Mouse (Mus musculus) heart, embryonic 10.5 days (tissue): ENCODE measurements around the gene Zfp775. TPM values are rescaled to one million over a fixed set of nuclear protein-coding genes. Genes with fewer than 3 reads are reported as not detected.
"Not testable (repeated sequence)": the region's sequence is repeated elsewhere in the genome, so short reads cannot be mapped to it uniquely, and the experiment has no call there.

Experiments
- DNase-seq: peaks from one replicate; pipeline ENCODE4 v3.0.0-alpha.2; 2017; ENCODE audit warnings: low spot score
- H3K27ac ChIP-seq: fragments of 300-500 bp; sonication (generic); 2 replicates; pipeline ENCODE4 v1.5.1; 2016; ENCODE audit warnings: mild to moderate bottlenecking
- H3K27me3 ChIP-seq: fragments of 300-500 bp; sonication (generic); 2 replicates; pipeline ENCODE4 v1.6.1; 2016; ENCODE audit warnings: mild to moderate bottlenecking; ENCODE audit not compliant: poor library complexity, insufficient read depth, severe bottlenecking
- H3K36me3 ChIP-seq: fragments of 300-500 bp; sonication (generic); 2 replicates; pipeline ENCODE4 v1.6.1; 2016; ENCODE audit warnings: mild to moderate bottlenecking, moderate library complexity
- H3K4me1 ChIP-seq: fragments of 300-500 bp; sonication (generic); 2 replicates; pipeline ENCODE4 v1.6.1; 2016; ENCODE audit warnings: mild to moderate bottlenecking
- H3K4me3 ChIP-seq: fragments of 300-500 bp; sonication (generic); 2 replicates; pipeline ENCODE4 v1.5.1; 2016; ENCODE audit warnings: mild to moderate bottlenecking, moderate library complexity
- H3K9me3 ChIP-seq: fragments of 300-500 bp; sonication (generic); 2 replicates; pipeline ENCODE4 v1.6.1; 2016; ENCODE audit warnings: mild to moderate bottlenecking, moderate library complexity
- WGBS: fragments of 180-500 bp; shearing (Covaris S2); methylation state at CpG from one replicate; pipeline ENCODE4 v1.1.7; 2016; 5-methylcytosine and 5-hydroxymethylcytosine counted together
- polyA plus RNA-seq: library from polyadenylated mRNA; unstranded; fragments of >200 nt; fragmentation: Nextera tagmentation; extraction: Ambion mirVana; gene quantifications from 2 replicates; pipeline ENCODE4 v1.2.1, GENCODE M21; 2016

Gene Zfp775
- polyA plus RNA-seq, 1 experiment from 2014 or later, result 7.7 TPM

DNA sequence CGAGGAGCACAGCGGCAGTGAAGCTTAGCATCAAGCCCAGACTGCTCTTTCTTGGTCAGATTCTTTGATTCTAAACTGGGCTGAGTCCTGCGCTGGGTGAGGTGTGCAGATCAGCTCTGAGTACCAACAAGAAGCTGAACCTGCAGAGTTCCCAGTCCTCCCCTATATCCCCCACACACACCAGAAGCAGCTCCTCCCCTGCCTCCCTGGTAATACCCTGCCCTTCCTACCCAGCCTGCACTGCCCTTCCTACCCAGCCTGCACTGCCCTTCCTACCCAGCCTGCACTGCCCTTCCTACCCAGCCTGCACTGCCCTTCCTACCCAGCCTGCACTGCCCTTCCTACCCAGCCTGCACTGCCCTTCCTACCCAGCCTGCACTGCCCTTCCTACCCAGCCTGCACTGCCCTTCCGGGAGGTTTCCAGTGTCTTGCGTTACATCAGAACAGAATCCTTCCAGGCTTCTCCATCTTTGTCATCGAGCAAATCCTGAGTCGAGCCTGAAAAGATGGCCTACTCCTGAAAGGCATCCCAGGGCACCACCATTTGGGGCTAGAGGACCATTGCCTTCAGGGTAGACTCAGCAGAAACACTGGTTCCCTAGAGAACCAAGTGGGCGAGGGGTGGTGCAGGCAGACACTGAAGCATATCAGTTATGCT is 20.5 kb downstream of the Zfp775 start:
- H3K4me3 ChIP-seq, H3K4me1 ChIP-seq, H3K27ac ChIP-seq, DNase-seq, H3K9me3 ChIP-seq: not testable (repeated sequence)
- 89% methylated on average over 8 of the region's 8 CpGs for WGBS
- Histone ChIP-seq H3K36me3 (peaks cover 36% of the 10 kb centered on the region), H3K27me3 (peaks cover 17% of the 10 kb centered on the region)

- 41% methylated on average over 1 of the region's 1 CpGs for WGBS
Measured at GRCm38 (mm10) chr6:48623460-48623859, 21.6 kb downstream of the Zfp775 start.

GRCm38 (mm10) chr6:48626464-48626863 is 24.6 kb downstream of the Zfp775 start, which contains the start of gene AI854703:
TSS of gene AI854703 (plus strand) at chr6:48626764.
- peak within 1 kb of the TSS; percentile 67 for H3K4me3 ChIP-seq
- peaks cover 58% of the 10 kb centered on the region for H3K27me3 ChIP-seq
- no peaks in the 10 kb centered on the region for H3K9me3 ChIP-seq
- H3K27ac ChIP-seq, result peak within 1 kb of the TSS; percentile 73
- no peak for DNase-seq
- H3K36me3 ChIP-seq, result 0 out of 2 replicates have a peak, but pooled peaks cover 6% of the 10 kb centered on the region
- 26% methylated on average over 8 of the region's 8 CpGs for WGBS
- peaks cover 26% of the 10 kb centered on the region for H3K4me1 ChIP-seq

More at GRCm38 (mm10) chr6:48623460-48623859, 21.6 kb downstream of the Zfp775 start:
- peaks cover 12% of the 10 kb centered on the region for H3K4me1 ChIP-seq
- H3K36me3 ChIP-seq, result peaks cover 32% of the 10 kb centered on the region
- no peaks in the 10 kb centered on the region for H3K9me3 ChIP-seq
- H3K27ac ChIP-seq, result no peak overlapping the region
- peaks cover 28% of the 10 kb centered on the region for H3K27me3 ChIP-seq
- no peak for DNase-seq
- no peak overlapping the region for H3K4me3 ChIP-seq

DNA sequence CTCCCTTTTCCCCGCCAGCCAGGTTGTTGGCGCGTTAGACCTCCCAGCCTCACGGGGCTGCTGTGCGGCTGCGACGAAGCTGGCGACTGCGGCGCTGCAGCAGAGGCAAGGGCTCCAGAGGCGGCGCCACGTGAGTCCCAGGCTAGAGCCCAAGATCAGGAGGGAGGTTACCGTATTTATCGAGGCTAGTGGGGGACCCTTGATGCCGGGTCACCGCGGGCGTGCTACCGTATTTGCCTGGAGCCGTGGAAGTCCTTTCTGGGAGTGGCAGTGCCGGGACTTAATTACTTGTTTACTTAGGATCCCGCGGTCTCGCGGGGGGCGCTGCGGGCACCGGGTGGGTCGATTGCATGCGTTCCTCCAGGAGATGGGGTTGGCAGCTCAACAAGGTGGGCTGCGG is 25.1 kb downstream of the Zfp775 start:
- H3K4me3 ChIP-seq, result peak overlapping the region; percentile 67
- H3K36me3 ChIP-seq, result 0 out of 2 replicates have a peak, but pooled peaks cover under 1% of the 10 kb centered on the region
- peak overlapping the region; percentile 73 for H3K27ac ChIP-seq
- peaks cover 63% of the 10 kb centered on the region for H3K27me3 ChIP-seq
- no peaks in the 10 kb centered on the region for H3K9me3 ChIP-seq
- DNase-seq, result no peak
- peaks cover 26% of the 10 kb centered on the region for H3K4me1 ChIP-seq
- under 1% methylated on average over 32 of the region's 32 CpGs for WGBS

- H3K9me3 ChIP-seq, result no peaks in the 10 kb centered on the region
- no peak for DNase-seq
- H3K4me1 ChIP-seq, result peaks cover 26% of the 10 kb centered on the region
- H3K27ac ChIP-seq, result peak overlapping the region; percentile 73
- peak overlapping the region; percentile 67 for H3K4me3 ChIP-seq
- H3K27me3 ChIP-seq, result peaks cover 67% of the 10 kb centered on the region
- no peaks in the 10 kb centered on the region for H3K36me3 ChIP-seq
- WGBS, result 9% methylated on average over 7 of the region's 7 CpGs
Measured at GRCm38 (mm10) chr6:48627511-48627924, 25.7 kb downstream of the Zfp775 start.

DNA sequence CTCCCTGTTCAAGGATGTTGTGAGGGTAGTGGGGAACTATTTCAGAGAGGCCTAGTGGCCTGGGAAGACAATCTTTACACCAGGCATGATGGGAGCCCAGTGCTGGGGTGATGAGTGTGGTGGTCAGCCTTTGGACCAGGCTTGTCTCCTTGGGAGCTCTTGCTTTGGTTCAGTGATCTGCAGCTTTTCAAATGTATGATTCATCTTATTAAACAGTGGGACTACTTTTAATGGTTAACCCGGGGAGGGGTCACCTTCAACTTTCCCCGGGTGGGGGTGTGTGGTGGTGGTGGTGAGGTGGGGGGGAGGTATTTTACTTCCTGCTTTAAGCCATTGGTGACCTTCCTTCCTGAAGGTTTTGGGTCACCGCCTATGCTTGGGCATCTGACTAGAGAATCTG is 26.5 kb downstream of the Zfp775 start:
- H3K4me1 ChIP-seq, result peaks cover 26% of the 10 kb centered on the region
- peaks cover 75% of the 10 kb centered on the region for H3K27me3 ChIP-seq
- H3K9me3 ChIP-seq, result no peaks in the 10 kb centered on the region
- no peaks in the 10 kb centered on the region for H3K36me3 ChIP-seq
- 0 out of 2 replicates have a peak overlapping the region, but pooled peaks have one; percentile 81 for H3K27ac ChIP-seq
- WGBS, result 79% methylated on average over 3 of the region's 3 CpGs
- DNase-seq, result no peak
- no peak overlapping the region for H3K4me3 ChIP-seq

DNA sequence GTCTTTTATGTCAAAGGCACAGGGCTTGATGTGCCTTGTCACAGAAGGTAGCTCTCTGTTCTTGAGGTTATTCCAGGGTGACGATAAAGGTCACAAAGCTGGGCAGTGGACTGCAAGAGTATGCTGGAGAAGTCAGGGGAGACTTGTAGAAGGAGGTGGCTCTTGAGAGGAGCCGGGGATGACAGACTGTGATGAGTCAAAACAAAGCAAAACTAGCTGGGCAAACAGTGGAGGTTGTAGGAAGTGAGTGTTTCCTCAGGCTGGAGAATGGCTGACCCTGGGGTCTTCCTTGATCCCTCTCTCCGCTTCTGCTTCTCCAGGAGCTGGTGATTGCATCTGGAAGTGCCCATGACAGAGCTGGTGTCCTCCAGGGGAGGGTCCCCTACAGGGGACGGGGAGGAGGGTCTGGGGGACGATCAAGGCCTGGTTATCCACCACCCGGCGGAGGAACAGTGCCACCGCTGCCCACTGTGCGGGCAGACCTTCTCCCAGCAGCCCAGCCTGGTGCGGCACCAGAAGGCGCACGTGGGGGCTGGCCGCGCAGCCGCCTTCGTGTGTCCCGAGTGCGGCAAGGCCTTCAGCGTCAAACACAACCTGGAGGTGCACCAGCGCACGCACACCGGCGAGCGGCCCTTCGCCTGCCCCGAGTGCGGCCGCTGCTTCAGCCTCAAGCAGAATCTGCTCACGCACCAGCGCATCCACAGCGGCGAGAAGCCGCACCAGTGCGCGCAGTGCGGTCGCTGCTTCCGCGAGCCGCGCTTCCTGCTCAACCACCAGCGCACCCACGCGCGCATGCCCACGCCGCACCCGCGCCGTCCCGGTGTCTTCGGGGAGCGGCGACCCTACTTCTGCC is 27.2 kb downstream of the Zfp775 start:
- peak overlapping the region; percentile 63 for H3K4me3 ChIP-seq
- H3K36me3 ChIP-seq, result no peaks in the 10 kb centered on the region
- no peak for DNase-seq
- WGBS, result 9% methylated on average over 54 of the region's 54 CpGs
- H3K4me1 ChIP-seq, result peaks cover 26% of the 10 kb centered on the region
- peak overlapping the region; percentile 81 for H3K27ac ChIP-seq
- peaks cover 75% of the 10 kb centered on the region for H3K27me3 ChIP-seq
- no peaks in the 10 kb centered on the region for H3K9me3 ChIP-seq

DNA sequence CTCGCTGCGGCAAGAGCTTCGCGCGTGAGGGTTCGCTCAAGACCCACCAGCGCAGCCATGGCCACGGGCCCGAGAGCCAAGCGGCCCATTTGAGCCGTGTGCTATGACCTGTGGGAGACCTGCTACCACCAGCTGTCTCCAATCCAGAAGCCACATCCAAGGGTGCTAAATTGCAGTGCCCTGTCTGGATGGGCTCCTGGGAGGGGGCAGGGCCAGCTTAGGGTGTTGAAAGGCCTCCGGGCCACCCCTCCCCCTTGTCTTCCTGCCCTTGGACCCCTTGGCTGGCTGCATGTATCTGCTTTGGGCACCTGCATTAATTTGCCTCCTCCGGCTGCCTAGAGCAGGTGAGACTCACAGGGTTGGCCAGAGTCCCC is 27.8 kb downstream of the Zfp775 start:
- 6% methylated on average over 13 of the region's 13 CpGs for WGBS
- peaks cover 26% of the 10 kb centered on the region for H3K4me1 ChIP-seq
- H3K27me3 ChIP-seq, result peaks cover 71% of the 10 kb centered on the region
- H3K27ac ChIP-seq, result peak overlapping the region; percentile 81
- DNase-seq, result no peak
- no peaks in the 10 kb centered on the region for H3K9me3 ChIP-seq
- H3K4me3 ChIP-seq, result peak overlapping the region; percentile 63
- no peaks in the 10 kb centered on the region for H3K36me3 ChIP-seq

DNA sequence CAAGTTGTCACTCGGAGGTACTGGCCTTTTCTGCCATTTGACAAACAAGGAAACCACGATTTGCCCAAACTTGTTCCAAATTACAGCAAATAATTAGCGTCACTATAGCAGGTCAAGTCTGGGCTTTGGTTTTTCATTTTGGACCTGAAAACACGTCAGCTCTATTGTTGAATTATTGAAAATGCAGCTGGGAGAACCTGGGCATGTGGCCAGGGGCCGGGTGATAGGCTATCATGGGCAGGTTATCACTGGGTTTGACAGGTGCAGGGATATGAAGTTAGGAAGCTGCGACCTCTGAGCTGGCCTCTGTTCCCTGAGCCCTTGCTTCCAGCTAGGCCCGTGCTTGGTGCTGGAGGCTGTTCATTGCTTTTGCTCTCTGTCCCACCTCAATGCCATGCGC is 29.0 kb downstream of the Zfp775 start:
- no peak overlapping the region for H3K27ac ChIP-seq
- H3K36me3 ChIP-seq, result no peaks in the 10 kb centered on the region
- 86% methylated on average over 8 of the region's 8 CpGs for WGBS
- no peak overlapping the region for H3K4me3 ChIP-seq
- no peak for DNase-seq
- H3K27me3 ChIP-seq, result peaks cover 62% of the 10 kb centered on the region
- peaks cover 26% of the 10 kb centered on the region for H3K4me1 ChIP-seq
- no peaks in the 10 kb centered on the region for H3K9me3 ChIP-seq

DNA sequence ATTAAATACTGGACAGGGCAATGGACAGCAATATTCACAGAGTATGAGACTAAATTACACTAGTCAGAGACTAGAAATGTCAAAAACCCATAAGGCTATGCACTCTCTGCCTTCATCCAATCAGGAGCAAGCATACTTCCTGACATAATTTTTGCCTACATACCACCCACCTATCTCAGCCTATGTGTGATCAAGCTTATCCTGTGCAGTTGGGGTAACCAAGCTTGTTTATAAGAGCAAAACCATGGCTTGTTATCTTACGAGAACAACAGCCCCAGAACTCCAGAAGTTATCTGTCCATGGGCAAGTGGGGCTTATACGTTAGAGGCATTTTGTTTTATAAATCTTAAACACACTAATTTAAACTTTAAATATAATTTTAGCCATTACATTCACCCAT is 33.2 kb downstream of the Zfp775 start:
- Histone ChIP-seq H3K36me3 (no peaks in the 10 kb centered on the region), H3K4me3 (no peak overlapping the region), H3K9me3 (no peaks in the 10 kb centered on the region), H3K27ac (no peak overlapping the region), H3K27me3 (peaks cover 30% of the 10 kb centered on the region), H3K4me1 (peaks cover 10% of the 10 kb centered on the region)
- 75% methylated on average over 2 of the region's 2 CpGs for WGBS
- no peak for DNase-seq

DNA sequence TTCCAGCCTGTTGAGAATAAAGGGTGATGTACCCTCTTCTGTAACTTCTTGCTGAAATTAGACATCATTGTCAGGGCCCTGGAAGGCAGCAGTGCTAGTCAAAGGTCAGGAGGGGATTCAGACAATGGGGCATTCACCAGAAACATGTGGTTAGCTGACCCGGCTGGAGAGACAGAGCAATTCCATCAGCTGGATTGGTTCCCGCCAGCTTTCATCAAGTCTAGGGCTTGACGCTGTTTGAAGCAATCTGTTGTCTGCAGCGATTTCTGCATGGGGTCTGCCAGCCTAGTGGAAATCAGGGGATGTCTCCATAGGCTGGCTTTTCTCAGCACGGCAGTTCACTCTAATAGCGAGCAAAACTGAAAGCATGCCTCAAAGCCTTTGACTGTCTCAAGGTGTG is 34.7 kb downstream of the Zfp775 start:
- no peaks in the 10 kb centered on the region for H3K36me3 ChIP-seq
- no peak overlapping the region for H3K27ac ChIP-seq
- WGBS, result 37% methylated on average over 6 of the region's 6 CpGs
- peaks cover 10% of the 10 kb centered on the region for H3K4me1 ChIP-seq
- H3K9me3 ChIP-seq, result no peaks in the 10 kb centered on the region
- peaks cover 17% of the 10 kb centered on the region; the same call in 1 of the 2 replicates for H3K27me3 ChIP-seq
- no peak overlapping the region for H3K4me3 ChIP-seq
- DNase-seq, result no peak

- H3K4me3 ChIP-seq, result no peak overlapping the region
- no peaks in the 10 kb centered on the region for H3K36me3 ChIP-seq
- H3K27me3 ChIP-seq, result peaks cover 3% of the 10 kb centered on the region; the same call in 1 of the 2 replicates
- WGBS, result 67% methylated on average over 6 of the region's 6 CpGs
- no peaks in the 10 kb centered on the region for H3K9me3 ChIP-seq
- DNase-seq, result no peak
- peaks cover 10% of the 10 kb centered on the region for H3K4me1 ChIP-seq
- H3K27ac ChIP-seq, result no peak overlapping the region
Measured at GRCm38 (mm10) chr6:48637811-48638500, 36.1 kb downstream of the Zfp775 start.

- no peak overlapping the region for H3K27ac ChIP-seq
Measured at GRCm38 (mm10) chr6:48638553-48638952, 36.7 kb downstream of the Zfp775 start.

More at GRCm38 (mm10) chr6:48638553-48638952, 36.7 kb downstream of the Zfp775 start:
- Histone ChIP-seq H3K9me3 (no peaks in the 10 kb centered on the region), H3K4me3 (no peak overlapping the region), H3K36me3 (no peaks in the 10 kb centered on the region), H3K4me1 (peaks cover 10% of the 10 kb centered on the region), H3K27me3 (no peaks in the 10 kb centered on the region)
- no peak for DNase-seq
- WGBS, result 72% methylated on average over 2 of the region's 2 CpGs
